Mouse (Mus musculus): ENCODE measurements at regions not wholly inside any gene's neighbourhood (a gene's known extent, or its start where the extent isn't known, plus 50 kb on each side); places are given as distances from the start of the nearest gene placed in this dataset.

- no peak for DNase-seq (ENCODE audit: low spot score in 2 of 2)
Measured at GRCm38 (mm10) chr8:102575523-102575922, 209.9 kb downstream of the Cdh11 start.

GRCm38 (mm10) chr8:102567779-102568178, 217.7 kb downstream of the Cdh11 start:
- DNase-seq (ENCODE audit: low spot score in 2 of 2) = no peak

- no peak for DNase-seq (ENCODE audit: low spot score in 2 of 2)
Measured at GRCm38 (mm10) chr8:102554213-102554612, 231.2 kb downstream of the Cdh11 start.

- peak; percentile 3 to 55 for DNase-seq (ENCODE audit: low spot score in 2 of 2)
Measured at GRCm38 (mm10) chr8:102553348-102553935, 232.0 kb downstream of the Cdh11 start.

- DNase-seq (ENCODE audit: low spot score in 2 of 2) = no peak
Measured at GRCm38 (mm10) chr8:102538886-102539285, 246.6 kb downstream of the Cdh11 start.

GRCm38 (mm10) chr8:102538068-102538467, 247.4 kb downstream of the Cdh11 start:
- DNase-seq (ENCODE audit: low spot score in 2 of 2) = no peak

- DNase-seq (ENCODE audit: low spot score in 2 of 2) = no peak
Measured at GRCm38 (mm10) chr8:102518446-102518845, 267.0 kb downstream of the Cdh11 start.

- DNase-seq (ENCODE audit: low spot score in 2 of 2) = peak in 1 of 2 experiments; percentile 29
Measured at GRCm38 (mm10) chr8:102515748-102516147, 269.7 kb downstream of the Cdh11 start.

- no peak for DNase-seq (ENCODE audit: low spot score in 2 of 2)
Measured at GRCm38 (mm10) chr8:102514805-102515424, 270.5 kb downstream of the Cdh11 start.

- no peak for DNase-seq (ENCODE audit: low spot score in 2 of 2)
Measured at GRCm38 (mm10) chr8:102500751-102501150, 284.7 kb downstream of the Cdh11 start.

- DNase-seq (ENCODE audit: low spot score in 2 of 2) = no peak
Measured at GRCm38 (mm10) chr8:102500202-102500601, 285.2 kb downstream of the Cdh11 start.

- DNase-seq (ENCODE audit: low spot score in 2 of 2) = peak in 1 of 2 experiments; percentile 21
Measured at GRCm38 (mm10) chr8:102499091-102499490, 286.4 kb downstream of the Cdh11 start.

- peak in 1 of 2 experiments; percentile 6 for DNase-seq (ENCODE audit: low spot score in 2 of 2)
Measured at GRCm38 (mm10) chr8:102497160-102497559, 288.3 kb downstream of the Cdh11 start.

- DNase-seq (ENCODE audit: low spot score in 2 of 2) = no peak
Measured at GRCm38 (mm10) chr8:102496698-102497097, 288.7 kb downstream of the Cdh11 start.

GRCm38 (mm10) chr8:102496021-102496420, 289.4 kb downstream of the Cdh11 start:
- DNase-seq (ENCODE audit: low spot score in 2 of 2) = no peak

GRCm38 (mm10) chr8:102491015-102491414, 294.4 kb downstream of the Cdh11 start:
- DNase-seq (ENCODE audit: low spot score in 2 of 2) = no peak

GRCm38 (mm10) chr8:102488284-102488683, 297.2 kb downstream of the Cdh11 start:
- peak in 1 of 2 experiments; percentile 29 for DNase-seq (ENCODE audit: low spot score in 2 of 2)

GRCm38 (mm10) chr8:102487796-102488195, 297.6 kb downstream of the Cdh11 start:
- DNase-seq (ENCODE audit: low spot score in 2 of 2) = peak in 1 of 2 experiments; percentile 21

GRCm38 (mm10) chr8:102475166-102475802, 310.2 kb downstream of the Cdh11 start:
- DNase-seq (ENCODE audit: low spot score in 2 of 2) = no peak

GRCm38 (mm10) chr8:102474192-102474591, 311.2 kb downstream of the Cdh11 start:
- peak in 1 of 2 experiments; percentile 47 for DNase-seq (ENCODE audit: low spot score in 2 of 2)

GRCm38 (mm10) chr8:102471352-102471751, 314.1 kb downstream of the Cdh11 start:
- no peak for DNase-seq (ENCODE audit: low spot score in 2 of 2)

GRCm38 (mm10) chr8:102462601-102463000, 322.8 kb downstream of the Cdh11 start:
- no peak for DNase-seq (ENCODE audit: low spot score in 2 of 2)

All from layer of hippocampus, adult 18-20 months (tissue).